ENCODE assay signal across 12 mouse cellular contexts in genomic region chr17:35200398-35200797, GRCm38 (mm10). TPM values are rescaled to one million over a fixed set of nuclear protein-coding genes. Genes with fewer than 3 reads are reported as not detected.
DNase-seq lines count a peak whose midpoint lies in the region; ATAC-seq and TF ChIP-seq lines count a peak whose summit lies in the region.
"Had no signal": no experiment of that assay in that cellular context is flagged by ENCODE, and none has a peak within 500 bp of the region (broad histone marks: within the 10 kb centered on the region; RNA-seq: fewer than 3 reads in every experiment).

No protein-coding gene starts in this region.

- DNase-seq in gastrocnemius, adult 2 months, result no peak
- no peak for DNase-seq in gastrocnemius, adult 8-10 months (ENCODE audit: low spot score in 2 of 2)
- DNase-seq in CD4-positive, CD25-positive, alpha-beta regulatory T cell, adult 2 months (ENCODE audit: low read depth, low spot score), result peak; percentile 92
- no peak for DNase-seq in liver, embryonic 11.5 days (ENCODE audit: low spot score)
- no peak for DNase-seq in forebrain, embryonic 14.5 days (ENCODE audit: low spot score)
- no peak for DNase-seq in kidney, adult 8-10 months
- no peak for DNase-seq in adrenal gland, postnatal 10 days
- DNase-seq: layer of hippocampus, postnatal 36 days had no signal

- H3K4me3 ChIP-seq in gastrocnemius, adult 2 months, result peak overlapping the region; percentile 61; the same call in 1 of the 2 replicates
- H3K4me3 ChIP-seq in liver, embryonic 11.5 days (ENCODE audit: low read depth, low read length), result no peak overlapping the region
- peak overlapping the region; percentile 56 for H3K4me3 ChIP-seq in small intestine, adult 2 months (ENCODE audit: low read depth, low read length)
- H3K4me3 ChIP-seq in forebrain, embryonic 14.5 days (ENCODE audit: low read depth, low read length), result no peak overlapping the region
- H3K4me3 ChIP-seq: embryonic facial prominence, embryonic 15.5 days had no signal

- ATAC-seq in liver, embryonic 11.5 days (replicated peaks; ENCODE audit: low FRiP score), result no peak
- ATAC-seq in forebrain, embryonic 14.5 days, result no peak

- H3K4me2 ChIP-seq in liver, embryonic 11.5 days, result peak overlapping the region; percentile 44
- no peak overlapping the region for H3K4me2 ChIP-seq in forebrain, embryonic 14.5 days (ENCODE audit: low read length)
- H3K4me2 ChIP-seq: embryonic facial prominence, embryonic 15.5 days; heart, embryonic 11.5 days had no signal

- intact Hi-C loops in gastrocnemius, adult 2 months (cut with DNase I), result no loop called here

- H3K27ac ChIP-seq in gastrocnemius, adult 2 months, result no peak overlapping the region
- no peak overlapping the region for H3K27ac ChIP-seq in liver, embryonic 11.5 days (ENCODE audit: low read depth, low read length)
- H3K27ac ChIP-seq in small intestine, adult 2 months (ENCODE audit: insufficient read depth, low read depth, low read length), result peak overlapping the region; percentile 42
- H3K27ac ChIP-seq in forebrain, embryonic 14.5 days (ENCODE audit: low read depth, low read length), result no peak overlapping the region
- H3K27ac ChIP-seq: embryonic facial prominence, embryonic 15.5 days had no signal

- TF ChIP-seq POLR2A in small intestine, adult 2 months (IDR thresholded peaks at IDR 0.05; ENCODE audit: low read depth, low read length), result no peak

- H3K9ac ChIP-seq in liver, embryonic 11.5 days (ENCODE audit: low read depth, low read length), result no peak overlapping the region
- no peak overlapping the region for H3K9ac ChIP-seq in forebrain, embryonic 14.5 days (ENCODE audit: low read length)
- H3K9ac ChIP-seq: embryonic facial prominence, embryonic 15.5 days had no signal

- no peaks in the 10 kb centered on the region for H3K36me3 ChIP-seq in liver, embryonic 11.5 days (ENCODE audit: control insufficient read depth, insufficient read depth, low read length)
- H3K36me3 ChIP-seq in small intestine, adult 2 months (ENCODE audit: control insufficient read depth, insufficient read depth, low read length), result no peaks in the 10 kb centered on the region
- no peaks in the 10 kb centered on the region for H3K36me3 ChIP-seq in forebrain, embryonic 14.5 days (ENCODE audit: control insufficient read depth, insufficient read depth, low read length)
- H3K36me3 ChIP-seq: embryonic facial prominence, embryonic 15.5 days had no signal

- no peak for TF ChIP-seq CTCF in gastrocnemius, adult 2 months (IDR thresholded peaks at IDR 0.05)
- no peak for TF ChIP-seq CTCF in small intestine, adult 2 months (IDR thresholded peaks at IDR 0.05; ENCODE audit: extremely low read depth, insufficient read length, insufficient replicate concordance, low read depth, low read length)

- 52% methylated on average over 11 of the region's 11 CpGs for WGBS in liver, embryonic 11.5 days
- WGBS in small intestine, adult 2 months, result 68% methylated on average over 11 of the region's 11 CpGs
- 88% methylated on average over 11 of the region's 11 CpGs for WGBS in forebrain, embryonic 14.5 days

- no peaks in the 10 kb centered on the region for H3K9me3 ChIP-seq in liver, embryonic 11.5 days (ENCODE audit: control insufficient read depth, low read length)
- H3K9me3 ChIP-seq in forebrain, embryonic 14.5 days (replicated peaks; ENCODE audit: control insufficient read depth, low read length), result no peaks in the 10 kb centered on the region
- H3K9me3 ChIP-seq: embryonic facial prominence, embryonic 15.5 days had no signal

- H3K4me1 ChIP-seq in liver, embryonic 11.5 days (replicated peaks; ENCODE audit: control insufficient read depth, insufficient read depth, low read length), result peaks cover 3% of the 10 kb centered on the region; the same call in 1 of the 2 replicates
- peaks cover 28% of the 10 kb centered on the region for H3K4me1 ChIP-seq in small intestine, adult 2 months (ENCODE audit: control insufficient read depth, insufficient read depth, insufficient read length, low read length)
- peaks cover 7% of the 10 kb centered on the region for H3K4me1 ChIP-seq in forebrain, embryonic 14.5 days (ENCODE audit: control insufficient read depth, insufficient read depth, low read length)

- peaks cover 62% of the 10 kb centered on the region for H3K27me3 ChIP-seq in liver, embryonic 11.5 days (replicated peaks; ENCODE audit: control insufficient read depth, insufficient read depth, low read length)
- no peaks in the 10 kb centered on the region for H3K27me3 ChIP-seq in small intestine, adult 2 months (ENCODE audit: control insufficient read depth, insufficient read depth, low read length)
- H3K27me3 ChIP-seq in forebrain, embryonic 14.5 days (replicated peaks; ENCODE audit: control insufficient read depth, insufficient read depth, low read length), result peaks cover 17% of the 10 kb centered on the region

RNA-seq across cellular contexts. Expression of gene Tnf, which starts 1.4 kb away (rescaled TPM):
- not detected for total RNA-seq in gastrocnemius, adult 2 months (2021)
- under 1 TPM in 1 of 4 experiments, not detected in 3; 0.31 TPM for total RNA-seq in gastrocnemius, adult 8-10 months (2022)
- polyA plus RNA-seq in liver, embryonic 11.5 days (2014; fragmentation: Nextera tagmentation; extraction: Ambion mirVana), result 0.47 and 0.53 TPM in 2 replicates
- polyA plus RNA-seq in small intestine, adult 2 months (2012; rRNA removed), result 0.94 and 1.8 TPM in 2 replicates
- not detected in 2 replicates for polyA plus RNA-seq in forebrain, embryonic 14.5 days (2014; fragmentation: Nextera tagmentation; extraction: Ambion mirVana)
- 1 to 10 TPM; 1.3 to 1.4 TPM for total RNA-seq in adrenal gland, postnatal 10 days (2021)
- total RNA-seq: layer of hippocampus, postnatal 36 days had no signal
- polyA plus RNA-seq: heart, embryonic 11.5 days had no signal

RNA-seq across cellular contexts. Expression of gene Lta, which starts 4.8 kb away (rescaled TPM):
- total RNA-seq in gastrocnemius, adult 2 months (2021), result under 1 TPM in 1 of 2 experiments, not detected in 1; 0.41 TPM
- total RNA-seq in gastrocnemius, adult 8-10 months (2022), result under 1 TPM; 0.53 to 0.76 (median 0.65) TPM
- polyA plus RNA-seq in liver, embryonic 11.5 days (2014; fragmentation: Nextera tagmentation; extraction: Ambion mirVana), result not detected in 2 replicates
- 0.47 and 0.66 TPM in 2 replicates for polyA plus RNA-seq in small intestine, adult 2 months (2012; rRNA removed)
- 0.13 and 0.21 TPM in 2 replicates for polyA plus RNA-seq in forebrain, embryonic 14.5 days (2014; fragmentation: Nextera tagmentation; extraction: Ambion mirVana)
- total RNA-seq in adrenal gland, postnatal 10 days (2021), result under 1 TPM; 0.81 to 0.97 TPM
- polyA plus RNA-seq: heart, embryonic 11.5 days had no signal

RNA-seq across cellular contexts. Expression of gene Ltb, which starts 6.2 kb away (rescaled TPM):
- not detected for total RNA-seq in gastrocnemius, adult 2 months (2021)
- not detected for total RNA-seq in gastrocnemius, adult 8-10 months (2022)
- polyA plus RNA-seq in liver, embryonic 11.5 days (2014; fragmentation: Nextera tagmentation; extraction: Ambion mirVana), result 0.70 and 0.78 TPM in 2 replicates
- 26.2 and 32.9 TPM in 2 replicates for polyA plus RNA-seq in small intestine, adult 2 months (2012; rRNA removed)
- 0.39 TPM in 1 of 2 replicates, not detected in the other for polyA plus RNA-seq in forebrain, embryonic 14.5 days (2014; fragmentation: Nextera tagmentation; extraction: Ambion mirVana)
- total RNA-seq in adrenal gland, postnatal 10 days (2021), result 10 to 100 TPM; 11.5 to 12.6 TPM

RNA-seq across cellular contexts. Expression of gene Lst1, which starts 12.2 kb away (rescaled TPM):
- 1 to 10 TPM in 1 of 2 experiments, under 1 TPM in 1; 0.67 to 1.2 TPM for total RNA-seq in gastrocnemius, adult 2 months (2021)
- under 1 TPM in 2 of 4 experiments, not detected in 2; 0.73 to 0.92 TPM for total RNA-seq in gastrocnemius, adult 8-10 months (2022)
- 24.1 and 28.1 TPM in 2 replicates for polyA plus RNA-seq in liver, embryonic 11.5 days (2014; fragmentation: Nextera tagmentation; extraction: Ambion mirVana)
- 11.5 and 18.8 TPM in 2 replicates for polyA plus RNA-seq in small intestine, adult 2 months (2012; rRNA removed)
- polyA plus RNA-seq in forebrain, embryonic 14.5 days (2014; fragmentation: Nextera tagmentation; extraction: Ambion mirVana), result 6.1 and 8.0 TPM in 2 replicates
- total RNA-seq in adrenal gland, postnatal 10 days (2021), result 10 to 100 TPM in 1 of 2 experiments, 1 to 10 TPM in 1; 10.0 to 10.5 TPM

RNA-seq across cellular contexts. Expression of gene Gm16181, which starts 20.2 kb away (rescaled TPM):
- not detected for total RNA-seq in gastrocnemius, adult 2 months (2021)
- not detected for total RNA-seq in gastrocnemius, adult 8-10 months (2022)
- 0.53 TPM in 1 of 2 replicates, not detected in the other for polyA plus RNA-seq in liver, embryonic 11.5 days (2014; fragmentation: Nextera tagmentation; extraction: Ambion mirVana)
- 0.22 TPM in 1 of 2 replicates, not detected in the other for polyA plus RNA-seq in small intestine, adult 2 months (2012; rRNA removed)
- polyA plus RNA-seq in forebrain, embryonic 14.5 days (2014; fragmentation: Nextera tagmentation; extraction: Ambion mirVana), result not detected in 2 replicates
- total RNA-seq in adrenal gland, postnatal 10 days (2021), result 1 to 10 TPM in 1 of 2 experiments, not detected in 1; 1.3 TPM
- total RNA-seq: layer of hippocampus, postnatal 36 days had no signal
- polyA plus RNA-seq: stomach, embryonic 14.5 days had no signal

Comparison
In these comparisons a context has a peak if more than half of its experiments do, and no peak if none do; other contexts are left out.
1. H3K4me3 ChIP-seq: peak in gastrocnemius, adult 2 months (single experiment) and small intestine, adult 2 months (single experiment); none in liver, embryonic 11.5 days (single experiment) and forebrain, embryonic 14.5 days (single experiment).
2. RNA of gene Ltb, which starts 6.2 kb away (total RNA-seq): 11.5 to 12.6 TPM in adrenal gland, postnatal 10 days; not detected in gastrocnemius, adult 8-10 months and not detected in gastrocnemius, adult 2 months; every median in the first group is over 10 times any median in the second.